Mouse (Mus musculus): ENCODE results near the gene Thsd7b. TPM values are rescaled to one million over a fixed set of nuclear protein-coding genes. Genes with fewer than 3 reads are reported as not detected.

Gene Thsd7b
- polyA plus RNA-seq, 1 experiment from 2014 or later = 0.45 TPM

- ATAC-seq = no peak
- Histone ChIP-seq H3K27ac (ENCODE audit: low read length) (no peak overlapping the region), H3K9me3 (ENCODE audit: control insufficient read depth, low read length) (no peaks in the 10 kb centered on the region), H3K4me2 (ENCODE audit: low read depth, low read length) (no peak overlapping the region), H3K9ac (ENCODE audit: low read depth, low read length) (no peak overlapping the region), H3K27me3 (replicated peaks; ENCODE audit: control insufficient read depth, insufficient read depth, low read length) (no peaks in the 10 kb centered on the region), H3K4me1 (ENCODE audit: control insufficient read depth, insufficient read depth, low read length) (no peaks in the 10 kb centered on the region), H3K4me3 (ENCODE audit: low read length) (no peak overlapping the region), H3K36me3 (ENCODE audit: control insufficient read depth, insufficient read depth, low read length) (no peaks in the 10 kb centered on the region)
Observed at GRCm38 (mm10) chr1:130062105-130062504, 789.0 kb downstream of the Thsd7b start.

- H3K9ac ChIP-seq (ENCODE audit: low read depth, low read length) = no peak overlapping the region
- H3K9me3 ChIP-seq (ENCODE audit: control insufficient read depth, low read length) = no peaks in the 10 kb centered on the region
- no peak overlapping the region for H3K4me2 ChIP-seq (ENCODE audit: low read depth, low read length)
- H3K27me3 ChIP-seq (replicated peaks; ENCODE audit: control insufficient read depth, insufficient read depth, low read length) = no peaks in the 10 kb centered on the region
- ATAC-seq = no peak
- H3K4me3 ChIP-seq (ENCODE audit: low read length) = no peak overlapping the region
- WGBS = 84% methylated on average over 3 of the region's 3 CpGs
- no peaks in the 10 kb centered on the region for H3K4me1 ChIP-seq (ENCODE audit: control insufficient read depth, insufficient read depth, low read length)
- no peak overlapping the region for H3K27ac ChIP-seq (ENCODE audit: low read length)
- no peaks in the 10 kb centered on the region for H3K36me3 ChIP-seq (ENCODE audit: control insufficient read depth, insufficient read depth, low read length)
Observed at GRCm38 (mm10) chr1:130066193-130066959, 793.3 kb downstream of the Thsd7b start.

GRCm38 (mm10) chr1:130083788-130084187, 810.7 kb downstream of the Thsd7b start:
- H3K4me2 ChIP-seq (ENCODE audit: low read depth, low read length) = no peak overlapping the region
- no peak for ATAC-seq
- H3K27ac ChIP-seq (ENCODE audit: low read length) = no peak overlapping the region
- H3K4me3 ChIP-seq (ENCODE audit: low read length) = no peak overlapping the region
- H3K36me3 ChIP-seq (ENCODE audit: control insufficient read depth, insufficient read depth, low read length) = no peaks in the 10 kb centered on the region
- H3K4me1 ChIP-seq (ENCODE audit: control insufficient read depth, insufficient read depth, low read length) = no peaks in the 10 kb centered on the region
- no peaks in the 10 kb centered on the region for H3K27me3 ChIP-seq (replicated peaks; ENCODE audit: control insufficient read depth, insufficient read depth, low read length)
- no peak overlapping the region for H3K9ac ChIP-seq (ENCODE audit: low read depth, low read length)
- no peaks in the 10 kb centered on the region for H3K9me3 ChIP-seq (ENCODE audit: control insufficient read depth, low read length)
- WGBS = 73% methylated on average over 2 of the region's 2 CpGs

- Histone ChIP-seq H3K27ac (ENCODE audit: low read length) (no peak overlapping the region), H3K4me3 (ENCODE audit: low read length) (no peak overlapping the region), H3K27me3 (replicated peaks; ENCODE audit: control insufficient read depth, insufficient read depth, low read length) (no peaks in the 10 kb centered on the region), H3K9ac (ENCODE audit: low read depth, low read length) (no peak overlapping the region), H3K4me1 (ENCODE audit: control insufficient read depth, insufficient read depth, low read length) (no peaks in the 10 kb centered on the region), H3K36me3 (ENCODE audit: control insufficient read depth, insufficient read depth, low read length) (no peaks in the 10 kb centered on the region), H3K9me3 (ENCODE audit: control insufficient read depth, low read length) (no peaks in the 10 kb centered on the region), H3K4me2 (ENCODE audit: low read depth, low read length) (no peak overlapping the region)
- ATAC-seq = no peak
- 61% methylated on average over 3 of the region's 3 CpGs for WGBS
Observed at GRCm38 (mm10) chr1:130085207-130085606, 812.1 kb downstream of the Thsd7b start.

GRCm38 (mm10) chr1:130085910-130086309, 812.8 kb downstream of the Thsd7b start:
- Histone ChIP-seq H3K27me3 (replicated peaks; ENCODE audit: control insufficient read depth, insufficient read depth, low read length) (no peaks in the 10 kb centered on the region), H3K27ac (ENCODE audit: low read length) (no peak overlapping the region), H3K4me1 (ENCODE audit: control insufficient read depth, insufficient read depth, low read length) (no peaks in the 10 kb centered on the region), H3K36me3 (ENCODE audit: control insufficient read depth, insufficient read depth, low read length) (no peaks in the 10 kb centered on the region), H3K9me3 (ENCODE audit: control insufficient read depth, low read length) (no peaks in the 10 kb centered on the region), H3K4me2 (ENCODE audit: low read depth, low read length) (no peak overlapping the region), H3K9ac (ENCODE audit: low read depth, low read length) (no peak overlapping the region), H3K4me3 (ENCODE audit: low read length) (no peak overlapping the region)
- whole genome bisulfite sequencing = 83% methylated on average over 2 of the region's 2 CpGs
- ATAC-seq = no peak

- Histone ChIP-seq H3K27me3 (replicated peaks; ENCODE audit: control insufficient read depth, insufficient read depth, low read length) (no peaks in the 10 kb centered on the region), H3K36me3 (ENCODE audit: control insufficient read depth, insufficient read depth, low read length) (no peaks in the 10 kb centered on the region), H3K27ac (ENCODE audit: low read length) (no peak overlapping the region), H3K4me3 (ENCODE audit: low read length) (no peak overlapping the region), H3K4me1 (ENCODE audit: control insufficient read depth, insufficient read depth, low read length) (no peaks in the 10 kb centered on the region), H3K4me2 (ENCODE audit: low read depth, low read length) (no peak overlapping the region), H3K9me3 (ENCODE audit: control insufficient read depth, low read length) (no peaks in the 10 kb centered on the region), H3K9ac (ENCODE audit: low read depth, low read length) (no peak overlapping the region)
- 79% methylated on average over 2 of the region's 2 CpGs for WGBS
- no peak for ATAC-seq
Observed at GRCm38 (mm10) chr1:130099227-130099626, 826.1 kb downstream of the Thsd7b start.

GRCm38 (mm10) chr1:130112580-130113314, 839.6 kb downstream of the Thsd7b start:
- no peak overlapping the region for H3K27ac ChIP-seq (ENCODE audit: low read length)
- no peak overlapping the region for H3K9ac ChIP-seq (ENCODE audit: low read depth, low read length)
- no peak overlapping the region for H3K4me2 ChIP-seq (ENCODE audit: low read depth, low read length)
- H3K9me3 ChIP-seq (ENCODE audit: control insufficient read depth, low read length) = no peaks in the 10 kb centered on the region
- no peak overlapping the region for H3K4me3 ChIP-seq (ENCODE audit: low read length)
- no peaks in the 10 kb centered on the region for H3K27me3 ChIP-seq (replicated peaks; ENCODE audit: control insufficient read depth, insufficient read depth, low read length)
- no peak for ATAC-seq
- 75% methylated on average over 1 of the region's 1 CpGs for WGBS
- no peaks in the 10 kb centered on the region for H3K4me1 ChIP-seq (ENCODE audit: control insufficient read depth, insufficient read depth, low read length)
- no peaks in the 10 kb centered on the region for H3K36me3 ChIP-seq (ENCODE audit: control insufficient read depth, insufficient read depth, low read length)

- H3K27me3 ChIP-seq (replicated peaks; ENCODE audit: control insufficient read depth, insufficient read depth, low read length) = no peaks in the 10 kb centered on the region
- no peak overlapping the region for H3K9ac ChIP-seq (ENCODE audit: low read depth, low read length)
- H3K4me3 ChIP-seq (ENCODE audit: low read length) = no peak overlapping the region
- ATAC-seq = no peak
- H3K36me3 ChIP-seq (ENCODE audit: control insufficient read depth, insufficient read depth, low read length) = no peaks in the 10 kb centered on the region
- no peaks in the 10 kb centered on the region for H3K9me3 ChIP-seq (ENCODE audit: control insufficient read depth, low read length)
- 93% methylated on average over 2 of the region's 2 CpGs for WGBS
- H3K4me1 ChIP-seq (ENCODE audit: control insufficient read depth, insufficient read depth, low read length) = no peaks in the 10 kb centered on the region
- H3K4me2 ChIP-seq (ENCODE audit: low read depth, low read length) = no peak overlapping the region
- no peak overlapping the region for H3K27ac ChIP-seq (ENCODE audit: low read length)
Observed at GRCm38 (mm10) chr1:130113549-130113948, 840.4 kb downstream of the Thsd7b start.

GRCm38 (mm10) chr1:130130901-130131300, 857.8 kb downstream of the Thsd7b start:
- WGBS = 85% methylated on average over 3 of the region's 3 CpGs
- no peak for ATAC-seq
- no peak overlapping the region for H3K4me3 ChIP-seq (ENCODE audit: low read length)
- no peak overlapping the region for H3K9ac ChIP-seq (ENCODE audit: low read depth, low read length)
- H3K4me2 ChIP-seq (ENCODE audit: low read depth, low read length) = no peak overlapping the region
- H3K27me3 ChIP-seq (replicated peaks; ENCODE audit: control insufficient read depth, insufficient read depth, low read length) = no peaks in the 10 kb centered on the region
- H3K4me1 ChIP-seq (ENCODE audit: control insufficient read depth, insufficient read depth, low read length) = no peaks in the 10 kb centered on the region
- no peak overlapping the region for H3K27ac ChIP-seq (ENCODE audit: low read length)
- no peaks in the 10 kb centered on the region for H3K36me3 ChIP-seq (ENCODE audit: control insufficient read depth, insufficient read depth, low read length)
- H3K9me3 ChIP-seq (ENCODE audit: control insufficient read depth, low read length) = no peaks in the 10 kb centered on the region
